Mouse (Mus musculus): ENCODE data around the gene Slc15a3.
A peak's percentile ranks its signal among the peaks of the same experiment; 100 is the strongest.

Slc15a3 gene

GRCm38 (mm10) chr19:10839010-10839892 is at the start of gene Slc15a3:
TSS of gene Slc15a3 (plus strand) at chr19:10839727.
- DNase-seq = no peak

GRCm38 (mm10) chr19:10790323-10790722 is 49.2 kb upstream of the Slc15a3 start:
- no peak for DNase-seq

GRCm38 (mm10) chr19:10793044-10793443 is 46.5 kb upstream of the Slc15a3 start:
- DNase-seq = no peak

- no peak for DNase-seq
Measured at GRCm38 (mm10) chr19:10794916-10795315, 44.6 kb upstream of the Slc15a3 start.

GRCm38 (mm10) chr19:10798576-10798975 is 41.0 kb upstream of the Slc15a3 start:
- peak in 1 of 2 experiments; percentile 1 for DNase-seq

- DNase-seq = no peak
Measured at GRCm38 (mm10) chr19:10799155-10799554, 40.4 kb upstream of the Slc15a3 start.

GRCm38 (mm10) chr19:10801070-10801469 is 38.5 kb upstream of the Slc15a3 start:
- peak in 1 of 2 experiments; percentile 47 for DNase-seq

GRCm38 (mm10) chr19:10801906-10802305 is 37.6 kb upstream of the Slc15a3 start:
- peak in 1 of 2 experiments; percentile 58 for DNase-seq

GRCm38 (mm10) chr19:10803751-10804150 is 35.8 kb upstream of the Slc15a3 start:
- DNase-seq = no peak

GRCm38 (mm10) chr19:10804850-10805660 is 34.5 kb upstream of the Slc15a3 start:
- DNase-seq = no peak

GRCm38 (mm10) chr19:10805661-10806285 is 33.8 kb upstream of the Slc15a3 start:
- DNase-seq = peak; percentile 77

GRCm38 (mm10) chr19:10808524-10809233 is 30.8 kb upstream of the Slc15a3 start:
- no peak for DNase-seq

- peak; percentile 54 to 62 for DNase-seq
Measured at GRCm38 (mm10) chr19:10809428-10810175, 29.9 kb upstream of the Slc15a3 start.

- peak; percentile 59 to 69 for DNase-seq
Measured at GRCm38 (mm10) chr19:10810176-10810492, 29.4 kb upstream of the Slc15a3 start.

GRCm38 (mm10) chr19:10811471-10811870 is 28.1 kb upstream of the Slc15a3 start:
- no peak for DNase-seq

GRCm38 (mm10) chr19:10813039-10813438 is 26.5 kb upstream of the Slc15a3 start:
- no peak for DNase-seq

GRCm38 (mm10) chr19:10813905-10814304 is 25.6 kb upstream of the Slc15a3 start:
- no peak for DNase-seq

GRCm38 (mm10) chr19:10815871-10816270 is 23.7 kb upstream of the Slc15a3 start:
- no peak for DNase-seq

GRCm38 (mm10) chr19:10816462-10816861 is 23.1 kb upstream of the Slc15a3 start:
- no peak for DNase-seq

- no peak for DNase-seq
Measured at GRCm38 (mm10) chr19:10818217-10818946, 21.1 kb upstream of the Slc15a3 start.

- DNase-seq = no peak
Measured at GRCm38 (mm10) chr19:10821319-10821718, 18.2 kb upstream of the Slc15a3 start.

All from cerebellum, postnatal 10 days (tissue).